Mouse (Mus musculus) lung, embryonic 15.5 days (tissue): ENCODE results near the gene Ly6g5b. TPM values are rescaled to one million over a fixed set of nuclear protein-coding genes. Genes with fewer than 3 reads are reported as not detected.
"Not testable (repeated sequence)": the region's sequence is repeated elsewhere in the genome, so short reads cannot be mapped to it uniquely, and the experiment has no call there.

Experiments
- ATAC-seq: fragments of 200-750 bp; cut with Nextera tagmentation; 2 replicates; pipeline ENCODE4 v1.8.0; 2017; ENCODE audit warnings: moderate number of reproducible peaks, borderline replicate concordance; ENCODE audit not compliant: low FRiP score, low TSS enrichment; ENCODE audit errors: extremely low read depth
- H3K27ac ChIP-seq: fragments of 300-500 bp; sonication (generic); 2 replicates; pipeline ENCODE4 v1.5.1; 2015; ENCODE audit warnings: moderate library complexity, mild to moderate bottlenecking, inconsistent platforms
- H3K27me3 ChIP-seq: fragments of 300-500 bp; sonication (generic); 2 replicates; pipeline ENCODE4 v1.6.1; 2015; ENCODE audit warnings: inconsistent platforms
- H3K36me3 ChIP-seq: fragments of 300-500 bp; sonication (generic); 2 replicates; pipeline ENCODE4 v1.6.1; 2015; ENCODE audit warnings: inconsistent platforms
- H3K4me1 ChIP-seq: fragments of 300-500 bp; sonication (generic); 2 replicates; pipeline ENCODE4 v1.6.1; 2015; ENCODE audit warnings: inconsistent platforms
- H3K4me2 ChIP-seq: fragments of 300-500 bp; sonication (generic); 2 replicates; pipeline ENCODE4 v1.6.1; 2015; ENCODE audit warnings: inconsistent platforms, mild to moderate bottlenecking, moderate library complexity
- H3K4me3 ChIP-seq: fragments of 300-500 bp; sonication (generic); 2 replicates; pipeline ENCODE4 v1.5.1; 2015; ENCODE audit warnings: mild to moderate bottlenecking, inconsistent platforms
- H3K9ac ChIP-seq: fragments of 300-500 bp; sonication (generic); 2 replicates; pipeline ENCODE4 v1.6.1; 2015; ENCODE audit warnings: inconsistent platforms
- H3K9me3 ChIP-seq: fragments of 300-500 bp; sonication (generic); 2 replicates; pipeline ENCODE4 v1.6.1; 2016; ENCODE audit warnings: inconsistent platforms
- WGBS: fragments of 180-500 bp; shearing (Covaris S2); methylation state at CpG from one replicate; pipeline ENCODE4 v1.1.7; 2015; 5-methylcytosine and 5-hydroxymethylcytosine counted together
- polyA plus RNA-seq: library from polyadenylated mRNA; unstranded; fragments of >200 nt; fragmentation: Nextera tagmentation; extraction: Ambion mirVana; gene quantifications from 2 replicates; pipeline ENCODE4 v1.2.1, GENCODE M21; 2015

Ly6g5b gene
- polyA plus RNA-seq, 1 experiment from 2014 or later: 0.95 TPM

DNA sequence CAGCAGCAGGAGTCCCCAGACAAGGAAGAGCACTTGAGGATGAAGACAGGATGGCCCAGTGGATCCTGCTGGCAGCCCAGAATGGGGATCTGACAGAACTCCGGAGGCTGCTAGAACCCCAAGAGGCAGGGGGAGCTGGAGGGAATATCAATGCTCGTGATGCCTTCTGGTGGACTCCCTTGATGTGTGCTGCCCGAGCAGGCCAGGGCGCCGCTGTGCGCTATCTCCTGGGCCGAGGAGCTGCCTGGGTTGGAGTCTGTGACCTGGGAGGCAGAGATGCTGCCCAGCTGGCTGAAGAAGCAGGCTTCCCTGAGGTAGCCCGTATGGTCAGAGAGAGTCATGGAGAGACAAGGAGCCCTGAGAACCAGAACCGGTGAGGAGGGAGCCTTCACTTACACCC lies 8.1 kb upstream of the Ly6g5b start:
- H3K9ac ChIP-seq: not testable (repeated sequence)

DNA sequence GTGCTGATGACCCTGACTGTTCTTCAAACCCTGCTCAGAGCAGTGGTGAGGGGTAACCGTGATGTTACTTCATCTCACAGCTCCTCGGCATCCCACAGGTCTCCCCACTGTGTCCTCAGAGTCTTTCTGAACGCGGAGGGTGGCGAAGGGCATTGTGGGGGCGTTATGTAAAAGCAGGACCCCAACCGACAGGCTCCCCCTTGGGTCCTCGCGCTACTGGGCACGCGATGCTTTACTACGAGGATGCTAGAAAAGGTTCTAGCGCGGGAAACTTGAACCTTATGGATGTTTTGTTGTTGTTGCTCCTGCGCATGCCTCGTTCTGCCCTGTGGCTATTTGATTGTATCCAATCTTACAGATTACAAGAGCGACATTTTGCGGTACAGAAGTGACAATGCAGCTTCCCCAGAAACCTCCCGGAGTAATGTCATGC lies 6.7 kb upstream of the Ly6g5b start, which contains the start of gene Csnk2b:
TSS of gene Csnk2b (minus strand) at position 183 of the 433 bp plus-strand sequence.
- H3K9me3 ChIP-seq: no peaks in the 10 kb centered on the region
- WGBS: under 1% methylated on average over 19 of the region's 19 CpGs
- no peaks in the 10 kb centered on the region for H3K27me3 ChIP-seq
- H3K4me1 ChIP-seq: peaks cover 37% of the 10 kb centered on the region
- H3K4me3 ChIP-seq: peak within 1 kb of the TSS; percentile 81
- peak within 1 kb of the TSS; percentile 95 for H3K4me2 ChIP-seq
- peak within 1 kb of the TSS; percentile 86 for H3K27ac ChIP-seq
- ATAC-seq: no peak; the same call in 1 of the 2 replicates
- peaks cover 37% of the 10 kb centered on the region for H3K36me3 ChIP-seq
- peak within 1 kb of the TSS; percentile 91 for H3K9ac ChIP-seq

More for the DNA sequence above, 8.1 kb upstream of the Ly6g5b start:
- H3K9me3 ChIP-seq, H3K27ac ChIP-seq, H3K4me2 ChIP-seq, H3K27me3 ChIP-seq, H3K4me3 ChIP-seq, ATAC-seq: not testable (repeated sequence)
- Histone ChIP-seq H3K4me1 (peaks cover 48% of the 10 kb centered on the region), H3K36me3 (peaks cover 26% of the 10 kb centered on the region)
- 87% methylated on average over 9 of the region's 9 CpGs for WGBS

DNA sequence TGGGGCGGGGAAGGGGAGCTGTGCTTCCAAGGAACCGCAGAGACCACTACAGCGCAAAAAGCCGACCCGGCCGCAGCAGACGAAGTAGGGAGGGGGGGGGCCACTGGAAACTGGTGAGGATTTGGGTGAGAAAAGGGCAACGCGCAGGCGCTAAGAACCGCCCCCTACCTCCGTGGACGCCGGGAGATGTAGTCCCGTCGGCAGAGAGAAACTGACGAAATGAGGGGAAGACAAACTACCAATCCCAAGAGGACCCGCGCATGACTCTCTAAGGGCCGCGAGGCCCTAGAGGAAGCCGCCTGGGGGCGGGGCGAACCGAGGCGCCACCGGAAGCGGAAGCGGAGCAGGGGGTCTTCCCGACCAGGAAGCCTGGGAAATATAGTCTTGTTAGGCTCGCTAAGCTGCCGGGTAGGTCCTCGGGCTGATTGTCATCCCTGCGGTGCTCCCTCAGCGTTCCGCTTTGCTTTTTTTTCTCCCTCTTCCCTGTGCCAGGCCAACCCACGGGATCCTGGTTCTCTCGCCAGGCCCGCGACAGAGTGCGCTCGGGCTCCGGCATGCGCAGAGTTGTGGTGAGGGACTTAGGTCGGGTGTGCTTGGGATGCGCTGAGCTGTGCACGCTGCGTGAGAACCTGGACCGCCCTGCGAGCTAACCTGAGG lies 6.0 kb upstream of the Ly6g5b start, which contains the start of gene Gpank1:
TSS of gene Gpank1 (plus strand) at position 313 of the 657 bp plus-strand sequence.
- no peaks in the 10 kb centered on the region for H3K9me3 ChIP-seq
- under 1% methylated on average over 48 of the region's 50 CpGs for WGBS
- H3K27ac ChIP-seq: peak within 1 kb of the TSS; percentile 86
- H3K9ac ChIP-seq: peak within 1 kb of the TSS; percentile 91
- peaks cover 41% of the 10 kb centered on the region for H3K36me3 ChIP-seq
- peak within 1 kb of the TSS; percentile 95 for H3K4me2 ChIP-seq
- no peaks in the 10 kb centered on the region for H3K27me3 ChIP-seq
- H3K4me1 ChIP-seq: peaks cover 33% of the 10 kb centered on the region
- H3K4me3 ChIP-seq: peak within 1 kb of the TSS; percentile 81
- ATAC-seq: peak; percentile 97

DNA sequence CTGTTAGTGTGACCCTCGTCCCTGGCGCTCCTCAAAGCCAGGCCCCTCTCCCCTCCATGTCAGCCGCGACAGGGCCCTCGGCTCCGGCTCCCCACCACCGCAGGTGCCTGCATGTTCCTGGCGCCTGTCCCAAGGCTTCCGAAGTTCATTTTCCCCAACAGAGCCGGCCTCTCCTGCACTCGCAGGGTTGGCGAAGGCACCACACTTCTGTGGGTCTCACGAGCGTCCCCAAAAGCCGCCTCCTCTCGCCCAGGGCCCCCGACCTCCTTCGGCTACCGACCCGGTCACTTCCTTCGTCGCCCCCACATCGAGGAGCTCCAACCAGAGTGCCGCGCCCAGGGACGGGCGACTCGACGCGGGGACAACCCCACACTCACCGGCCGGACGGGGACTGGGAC lies 5.5 kb upstream of the Ly6g5b start:
- WGBS: under 1% methylated on average over 33 of the region's 33 CpGs
- peaks cover 46% of the 10 kb centered on the region for H3K36me3 ChIP-seq

DNA sequence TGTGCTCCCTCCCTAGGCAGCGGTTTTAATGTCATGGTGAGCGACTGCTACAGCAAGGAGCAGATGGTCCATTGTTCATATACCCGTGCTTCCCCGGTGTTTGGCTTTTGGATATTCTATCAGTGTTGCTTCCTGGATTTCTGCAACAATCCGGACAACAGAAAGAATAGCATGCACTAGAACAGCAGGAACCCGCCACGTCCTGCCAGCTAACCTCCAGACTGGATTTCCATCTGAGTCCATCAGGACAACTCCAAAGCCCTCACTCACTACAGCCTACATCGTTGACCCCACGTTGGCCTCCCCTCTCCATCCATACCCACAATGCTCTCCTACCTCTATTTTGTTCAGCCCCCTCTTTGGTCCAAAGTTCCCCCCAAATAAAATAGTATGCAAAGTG lies 3.5 kb downstream of the Ly6g5b start:
- H3K9me3 ChIP-seq: no peaks in the 10 kb centered on the region
- H3K4me3 ChIP-seq: no peak overlapping the region
- H3K27ac ChIP-seq: no peak overlapping the region
- H3K27me3 ChIP-seq: no peaks in the 10 kb centered on the region
- H3K4me2 ChIP-seq: no peak overlapping the region
- no peak overlapping the region for H3K9ac ChIP-seq
- H3K36me3 ChIP-seq: peaks cover 27% of the 10 kb centered on the region
- ATAC-seq: no peak
- H3K4me1 ChIP-seq: no peaks in the 10 kb centered on the region
- 62% methylated on average over 9 of the region's 9 CpGs for WGBS

More for the DNA sequence above, 5.5 kb upstream of the Ly6g5b start:
- H3K4me1 ChIP-seq: peaks cover 30% of the 10 kb centered on the region
- H3K4me3 ChIP-seq: peak overlapping the region; percentile 81
- peak overlapping the region; percentile 91 for H3K9ac ChIP-seq
- peak overlapping the region; percentile 95 for H3K4me2 ChIP-seq
- no peak for ATAC-seq
- H3K27ac ChIP-seq: peak overlapping the region; percentile 60
- no peaks in the 10 kb centered on the region for H3K9me3 ChIP-seq
- H3K27me3 ChIP-seq: no peaks in the 10 kb centered on the region

DNA sequence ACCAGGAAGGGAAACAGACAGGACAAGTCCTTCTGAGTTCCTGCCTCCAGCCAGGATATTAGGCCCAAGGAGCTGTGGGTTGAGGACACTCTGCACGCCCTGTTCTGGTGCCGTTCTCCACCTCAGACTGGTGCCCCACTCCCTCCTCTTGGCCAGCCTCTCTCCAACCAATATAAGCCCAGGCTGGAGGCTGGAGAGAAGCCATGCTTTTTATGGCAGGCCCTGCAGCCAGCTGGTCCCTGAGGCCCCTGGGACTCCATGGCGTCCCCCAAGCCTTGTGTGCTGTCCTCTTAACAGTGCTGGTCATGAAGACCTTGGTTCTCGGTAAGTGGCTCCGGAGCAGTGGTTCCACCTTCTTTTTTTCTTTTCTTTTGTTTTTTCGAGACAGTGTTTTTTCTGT lies 7.1 kb downstream of the Ly6g5b start, which contains the start of gene Ly6g5c:
TSS of gene Ly6g5c (plus strand) at position 183 of the 400 bp plus-strand sequence.
- no peak for ATAC-seq

GRCm38 (mm10) chr17:35106522-35106921 lies 8.7 kb downstream of the Ly6g5b start:
- Histone ChIP-seq H3K27me3 (no peaks in the 10 kb centered on the region), H3K27ac (no peak overlapping the region), H3K36me3 (peaks cover 22% of the 10 kb centered on the region), H3K4me3 (no peak overlapping the region), H3K9ac (no peak overlapping the region), H3K9me3 (no peaks in the 10 kb centered on the region), H3K4me2 (no peak overlapping the region), H3K4me1 (no peaks in the 10 kb centered on the region)
- ATAC-seq: no peak
- WGBS: 51% methylated on average over 3 of the region's 3 CpGs

More for the DNA sequence above, 7.1 kb downstream of the Ly6g5b start, which contains the start of gene Ly6g5c:
- Histone ChIP-seq H3K4me1 (no peaks in the 10 kb centered on the region), H3K36me3 (peaks cover 7% of the 10 kb centered on the region), H3K4me3 (no peak within 1 kb of the TSS), H3K27me3 (no peaks in the 10 kb centered on the region), H3K4me2 (no peak within 1 kb of the TSS), H3K9ac (no peak within 1 kb of the TSS), H3K27ac (no peak within 1 kb of the TSS), H3K9me3 (no peaks in the 10 kb centered on the region)
- 88% methylated on average over 6 of the region's 6 CpGs for WGBS

DNA sequence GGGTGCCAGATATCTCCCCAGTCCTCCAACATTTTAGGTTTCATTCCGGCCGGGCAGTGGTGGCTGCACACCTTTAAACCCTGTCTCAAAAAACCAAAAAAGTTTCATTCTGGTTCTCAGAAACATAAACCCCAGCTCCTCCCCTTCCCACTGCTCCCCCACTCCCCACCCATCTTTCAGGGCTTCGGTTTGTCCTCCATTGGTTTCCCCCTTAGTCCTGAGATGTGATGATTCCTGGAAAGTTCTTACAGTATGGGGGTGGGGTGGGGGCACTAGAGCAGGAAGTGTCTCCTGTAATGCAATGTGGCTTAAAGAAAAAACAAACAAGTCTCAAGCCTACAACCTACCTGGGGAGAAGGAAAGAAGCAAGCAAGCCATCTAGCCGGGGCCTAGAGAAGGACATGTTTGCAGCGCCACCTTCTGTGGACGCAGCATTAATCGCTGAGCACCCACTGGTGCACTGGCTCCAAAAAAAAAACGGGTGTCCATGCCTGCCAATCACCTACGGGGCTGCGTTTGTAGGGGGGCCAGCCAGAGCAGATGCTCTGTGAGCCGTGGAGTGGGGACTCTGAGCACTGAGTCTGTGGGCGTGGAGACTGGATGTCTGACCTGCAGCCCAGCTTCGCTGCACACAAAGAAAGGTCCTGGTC lies 9.4 kb downstream of the Ly6g5b start:
- 25% methylated on average over 13 of the region's 13 CpGs for WGBS
- H3K27ac ChIP-seq: no peak overlapping the region
- no peak overlapping the region for H3K4me2 ChIP-seq
- no peak overlapping the region for H3K9ac ChIP-seq
- H3K36me3 ChIP-seq: peaks cover 29% of the 10 kb centered on the region
- no peak overlapping the region for H3K4me3 ChIP-seq
- ATAC-seq: no peak
- H3K9me3 ChIP-seq: no peaks in the 10 kb centered on the region
- no peaks in the 10 kb centered on the region for H3K27me3 ChIP-seq
- H3K4me1 ChIP-seq: no peaks in the 10 kb centered on the region

DNA sequence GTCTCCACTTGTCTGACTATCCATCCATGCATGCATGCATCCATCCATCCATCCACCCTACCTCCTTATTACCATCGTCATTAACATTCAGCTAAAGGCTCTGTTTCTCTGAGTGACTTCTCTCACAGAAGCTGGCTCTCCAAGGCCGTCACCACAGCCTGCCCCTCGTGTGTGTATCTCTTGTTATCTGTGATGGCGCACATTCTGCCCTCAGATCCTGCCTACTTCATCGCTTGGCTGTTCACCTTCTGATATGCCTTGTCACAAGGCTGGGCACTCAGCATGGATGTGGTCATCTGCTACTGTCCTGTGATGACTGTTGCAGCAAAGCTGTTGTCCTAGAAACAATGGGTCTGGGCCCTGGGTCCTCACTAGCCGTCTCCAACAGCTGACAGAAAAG lies 10.5 kb downstream of the Ly6g5b start:
- ATAC-seq: no peak
- H3K9me3 ChIP-seq: no peaks in the 10 kb centered on the region
- H3K4me3 ChIP-seq: no peak overlapping the region
- peaks cover 33% of the 10 kb centered on the region for H3K36me3 ChIP-seq
- no peak overlapping the region for H3K9ac ChIP-seq
- H3K27ac ChIP-seq: no peak overlapping the region
- H3K4me2 ChIP-seq: no peak overlapping the region
- no peaks in the 10 kb centered on the region for H3K4me1 ChIP-seq
- no peaks in the 10 kb centered on the region for H3K27me3 ChIP-seq
- WGBS: 57% methylated on average over 6 of the region's 6 CpGs

DNA sequence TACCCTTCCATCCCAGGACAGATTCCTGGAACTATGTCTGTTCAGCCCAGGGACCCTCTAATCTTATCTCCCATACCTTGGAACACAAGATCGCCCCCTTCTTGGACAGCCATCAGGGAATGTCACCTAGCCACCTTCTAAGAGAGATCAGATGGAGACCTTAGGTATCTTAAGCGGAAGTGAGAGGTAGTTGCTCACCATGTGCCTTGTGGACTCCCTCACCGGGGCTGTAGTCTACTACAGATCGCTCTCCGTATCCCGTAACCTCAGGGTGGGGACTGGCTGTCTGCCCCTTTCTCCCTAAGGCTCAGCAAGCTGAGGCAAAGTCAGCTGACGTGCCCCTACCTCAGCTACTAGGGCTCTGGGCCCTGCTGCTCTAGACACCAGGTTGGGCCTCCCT lies 11.1 kb downstream of the Ly6g5b start:
- no peaks in the 10 kb centered on the region for H3K27me3 ChIP-seq
- no peak for ATAC-seq

DNA sequence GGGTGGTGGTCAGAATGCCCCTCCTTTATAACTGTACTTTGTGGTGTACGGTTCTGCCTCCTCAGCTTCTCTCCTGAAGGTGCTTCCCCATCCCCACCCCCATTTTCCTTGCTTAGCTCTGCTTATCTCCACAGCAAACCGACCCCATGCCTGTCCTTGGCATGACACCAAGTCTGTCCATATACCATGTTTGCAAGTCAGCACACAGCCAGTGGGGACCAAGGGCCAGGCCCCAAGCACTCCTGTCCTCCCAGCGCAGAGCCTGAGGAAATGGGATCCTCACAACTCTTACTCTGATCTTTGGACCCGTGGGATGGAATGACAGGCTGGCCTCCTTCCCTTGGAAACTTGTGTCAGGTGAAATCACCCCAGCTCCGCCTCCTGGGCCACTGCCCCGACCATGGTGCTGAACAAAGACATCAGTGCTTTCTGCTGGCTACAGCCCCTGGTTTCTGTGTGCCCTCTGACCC lies 12.0 kb downstream of the Ly6g5b start:
- H3K9ac ChIP-seq: no peak overlapping the region
- no peaks in the 10 kb centered on the region for H3K9me3 ChIP-seq
- H3K36me3 ChIP-seq: peaks cover 43% of the 10 kb centered on the region
- no peak overlapping the region for H3K27ac ChIP-seq
- H3K4me1 ChIP-seq: no peaks in the 10 kb centered on the region
- 52% methylated on average over 6 of the region's 6 CpGs for WGBS
- H3K4me2 ChIP-seq: no peak overlapping the region
- H3K4me3 ChIP-seq: no peak overlapping the region
- H3K27me3 ChIP-seq: no peaks in the 10 kb centered on the region
- no peak for ATAC-seq

More for the DNA sequence above, 11.1 kb downstream of the Ly6g5b start:
- no peak overlapping the region for H3K27ac ChIP-seq
- no peak overlapping the region for H3K9ac ChIP-seq
- no peak overlapping the region for H3K4me3 ChIP-seq
- H3K4me1 ChIP-seq: no peaks in the 10 kb centered on the region
- no peaks in the 10 kb centered on the region for H3K9me3 ChIP-seq
- peaks cover 34% of the 10 kb centered on the region for H3K36me3 ChIP-seq
- WGBS: 91% methylated on average over 7 of the region's 7 CpGs
- no peak overlapping the region for H3K4me2 ChIP-seq

GRCm38 (mm10) chr17:35102299-35102698 lies 12.9 kb downstream of the Ly6g5b start:
- H3K9ac ChIP-seq: no peak overlapping the region
- no peak overlapping the region for H3K27ac ChIP-seq
- H3K4me3 ChIP-seq: no peak overlapping the region
- WGBS: 63% methylated on average over 8 of the region's 8 CpGs
- ATAC-seq: no peak
- no peaks in the 10 kb centered on the region for H3K27me3 ChIP-seq
- no peaks in the 10 kb centered on the region for H3K4me1 ChIP-seq
- no peaks in the 10 kb centered on the region for H3K9me3 ChIP-seq
- H3K4me2 ChIP-seq: no peak overlapping the region
- peaks cover 51% of the 10 kb centered on the region for H3K36me3 ChIP-seq
